Mouse (Mus musculus): ENCODE measurements around the gene Btnl9. TPM values are rescaled to one million over a fixed set of nuclear protein-coding genes. Genes with fewer than 3 reads are reported as not detected.

The Btnl9 gene
- polyA plus RNA-seq (2015; fragmentation: Nextera tagmentation; extraction: Ambion mirVana), result 0.57 TPM in 2 replicates

GRCm38 (mm10) chr11:49186955-49187488, at the start of gene Btnl9:
TSS of gene Btnl9 (minus strand) at chr11:49187159.

GRCm38 (mm10) chr11:49203129-49203768, 16.3 kb upstream of the Btnl9 start, which contains the start of gene Zfp62:
TSS of gene Zfp62 (plus strand) at chr11:49203292.

DNA sequence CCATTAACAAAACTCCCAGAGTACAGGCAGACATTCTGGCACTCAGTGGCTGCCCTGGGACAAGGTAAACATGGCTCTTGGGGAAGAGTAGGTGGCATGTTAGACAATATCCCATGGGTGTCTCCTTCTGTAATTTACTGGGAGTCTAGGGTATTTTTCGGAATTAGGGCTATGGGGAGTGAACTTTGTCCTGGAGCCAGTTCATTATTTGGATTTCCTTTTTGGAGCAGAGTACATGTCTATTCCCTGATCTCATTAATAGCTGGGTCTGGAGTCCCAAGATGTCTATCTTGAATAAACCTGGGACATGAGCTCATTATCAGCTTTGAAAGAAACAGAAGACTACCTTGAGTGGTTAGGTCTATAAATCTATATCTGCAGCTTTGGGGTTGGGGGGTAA, 32.9 kb downstream of the Btnl9 start, which contains the start of gene Olfr1394:
Gene Olfr1394 (plus strand): TSS at position 301 of the 400 bp plus-strand sequence.

DNA sequence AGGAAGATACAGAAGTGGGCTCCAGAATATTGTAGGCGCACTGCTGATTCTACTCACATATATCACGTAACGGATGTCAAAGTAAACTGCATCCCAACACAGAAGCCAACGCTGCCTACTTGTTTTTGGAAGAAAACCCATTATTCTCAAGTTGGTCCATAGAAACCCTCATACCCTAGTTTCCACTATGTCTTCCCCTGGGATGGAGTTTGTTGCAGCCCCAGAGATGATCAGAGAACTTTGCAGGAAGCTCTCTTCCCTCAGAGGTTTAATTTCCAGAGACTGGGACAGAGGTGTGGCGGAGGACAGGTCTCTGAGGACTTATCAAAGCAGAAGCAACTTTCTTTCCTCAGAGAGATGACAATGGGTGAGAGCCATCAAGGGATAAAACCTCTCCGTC, 45.0 kb downstream of the Btnl9 start, which contains the start of gene Olfr1395:
Gene Olfr1395 (plus strand): TSS at position 301 of the 400 bp plus-strand sequence.

Other genes starting within 250 kb of the Btnl9 start
- gene Psme2b, start 241.0 kb downstream of the Btnl9 start, polyA plus RNA-seq (2015; fragmentation: Nextera tagmentation; extraction: Ambion mirVana), result 4.9 and 5.6 TPM in 2 replicates
- 0.12 TPM in 1 of 2 replicates, not detected in the other for gene Olfr56, start 208.3 kb downstream of the Btnl9 start, polyA plus RNA-seq (2015; fragmentation: Nextera tagmentation; extraction: Ambion mirVana)
- gene 9930111J21Rik1, start 207.8 kb downstream of the Btnl9 start, polyA plus RNA-seq (2015; fragmentation: Nextera tagmentation; extraction: Ambion mirVana), result 2.5 and 3.0 TPM in 2 replicates
- 0.02 TPM in 1 of 2 replicates, not detected in the other for gene Gm12185, start 194.9 kb downstream of the Btnl9 start, polyA plus RNA-seq (2015; fragmentation: Nextera tagmentation; extraction: Ambion mirVana)
- 0.85 and 1.6 TPM in 2 replicates for gene Tgtp1, start 193.0 kb downstream of the Btnl9 start, polyA plus RNA-seq (2015; fragmentation: Nextera tagmentation; extraction: Ambion mirVana)
- gene 9930111J21Rik2, start 135.9 kb downstream of the Btnl9 start, polyA plus RNA-seq (2015; fragmentation: Nextera tagmentation; extraction: Ambion mirVana), result 2.0 TPM in 2 replicates
- 0.48 and 0.78 TPM in 2 replicates for gene Tgtp2, start 123.0 kb downstream of the Btnl9 start, polyA plus RNA-seq (2015; fragmentation: Nextera tagmentation; extraction: Ambion mirVana)
- gene Ifi47, start 110.6 kb downstream of the Btnl9 start, polyA plus RNA-seq (2015; fragmentation: Nextera tagmentation; extraction: Ambion mirVana), result 2.9 TPM in 2 replicates
- not detected in 2 replicates for gene Olfr1396, start 72.3 kb downstream of the Btnl9 start, polyA plus RNA-seq (2015; fragmentation: Nextera tagmentation; extraction: Ambion mirVana)
- gene Olfr1395, start 44.9 kb downstream of the Btnl9 start, polyA plus RNA-seq (2015; fragmentation: Nextera tagmentation; extraction: Ambion mirVana), result not detected in 2 replicates
- not detected in 2 replicates for gene Olfr1394, start 32.8 kb downstream of the Btnl9 start, polyA plus RNA-seq (2015; fragmentation: Nextera tagmentation; extraction: Ambion mirVana)
- 15.2 and 16.7 TPM in 2 replicates for gene Zfp62, start 16.1 kb upstream of the Btnl9 start, polyA plus RNA-seq (2015; fragmentation: Nextera tagmentation; extraction: Ambion mirVana)
- 47.9 and 52.0 TPM in 2 replicates for gene Mgat1, start 57.0 kb upstream of the Btnl9 start, polyA plus RNA-seq (2015; fragmentation: Nextera tagmentation; extraction: Ambion mirVana)
- gene Olfr1393, start 91.1 kb upstream of the Btnl9 start, polyA plus RNA-seq (2015; fragmentation: Nextera tagmentation; extraction: Ambion mirVana), result not detected in 2 replicates
- gene Olfr1392, start 98.1 kb upstream of the Btnl9 start, polyA plus RNA-seq (2015; fragmentation: Nextera tagmentation; extraction: Ambion mirVana), result not detected in 2 replicates
- gene Olfr10, start 117.6 kb upstream of the Btnl9 start, polyA plus RNA-seq (2015; fragmentation: Nextera tagmentation; extraction: Ambion mirVana), result not detected in 2 replicates
- not detected in 2 replicates for gene Olfr1391, start 135.6 kb upstream of the Btnl9 start, polyA plus RNA-seq (2015; fragmentation: Nextera tagmentation; extraction: Ambion mirVana)
- gene Olfr1390, start 148.0 kb upstream of the Btnl9 start, polyA plus RNA-seq (2015; fragmentation: Nextera tagmentation; extraction: Ambion mirVana), result not detected in 2 replicates
- not detected in 2 replicates for gene Olfr1389, start 235.9 kb upstream of the Btnl9 start, polyA plus RNA-seq (2015; fragmentation: Nextera tagmentation; extraction: Ambion mirVana)
- not detected in 2 replicates for gene Olfr1388, start 249.5 kb upstream of the Btnl9 start, polyA plus RNA-seq (2015; fragmentation: Nextera tagmentation; extraction: Ambion mirVana)

All from urinary bladder, postnatal 0 days (tissue).